Mouse (Mus musculus): ENCODE results near the gene Il5ra. TPM values are rescaled to one million over a fixed set of nuclear protein-coding genes. Genes with fewer than 3 reads are reported as not detected.

The Il5ra gene
- polyA plus RNA-seq, 1 experiment, result not detected

DNA sequence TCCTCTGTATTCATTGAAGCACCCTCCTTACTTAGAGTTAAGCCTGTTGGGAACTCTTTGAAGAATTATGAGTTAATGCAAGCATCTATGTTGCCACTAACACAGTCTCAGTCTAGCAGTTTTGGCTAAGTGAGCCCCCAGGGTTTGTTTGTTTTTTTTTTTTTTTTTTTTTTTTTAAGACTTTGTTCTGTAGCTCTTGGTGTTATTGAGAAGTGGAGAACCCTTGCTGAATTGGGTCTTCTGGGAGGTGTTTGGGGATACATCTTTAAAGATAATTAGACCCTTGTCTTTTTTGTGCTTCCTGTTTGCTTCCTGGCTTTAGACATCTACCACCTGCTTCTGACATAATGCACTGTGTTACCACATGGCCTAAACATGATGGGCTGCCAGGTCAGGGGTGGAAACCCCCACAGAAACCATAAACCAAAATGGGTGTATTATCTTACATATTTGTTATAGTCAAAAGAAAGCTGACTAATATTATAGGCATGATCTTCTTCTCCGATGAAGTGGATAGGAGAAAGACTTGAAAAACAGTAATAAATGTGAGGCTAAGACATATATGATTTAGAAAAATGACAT lies 8.5 kb downstream of the Il5ra start:
- no peak for DNase-seq (ENCODE audit: extremely low spot score in 1 of 2, low spot score in 1 of 2)

DNA sequence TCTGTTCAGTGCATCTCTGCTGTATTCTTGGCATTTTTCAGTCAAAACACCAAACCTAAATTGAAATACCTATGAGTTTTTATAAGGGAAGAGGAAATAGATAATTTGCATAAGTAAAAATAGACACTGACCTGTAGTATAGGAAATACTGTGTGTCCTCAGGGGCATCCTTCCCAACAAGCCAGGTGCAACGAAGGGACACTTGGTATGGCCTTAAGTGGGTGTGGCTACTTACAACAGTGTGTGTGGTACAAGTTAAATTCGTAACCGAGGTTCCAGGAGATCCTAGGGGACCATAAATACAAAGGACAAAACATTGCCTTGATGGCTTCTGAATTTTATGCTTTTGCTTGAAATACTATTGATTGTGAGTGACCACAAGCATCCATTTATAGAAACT lies 10.6 kb downstream of the Il5ra start:
- no peak for DNase-seq (ENCODE audit: extremely low spot score in 1 of 2, low spot score in 1 of 2)

DNA sequence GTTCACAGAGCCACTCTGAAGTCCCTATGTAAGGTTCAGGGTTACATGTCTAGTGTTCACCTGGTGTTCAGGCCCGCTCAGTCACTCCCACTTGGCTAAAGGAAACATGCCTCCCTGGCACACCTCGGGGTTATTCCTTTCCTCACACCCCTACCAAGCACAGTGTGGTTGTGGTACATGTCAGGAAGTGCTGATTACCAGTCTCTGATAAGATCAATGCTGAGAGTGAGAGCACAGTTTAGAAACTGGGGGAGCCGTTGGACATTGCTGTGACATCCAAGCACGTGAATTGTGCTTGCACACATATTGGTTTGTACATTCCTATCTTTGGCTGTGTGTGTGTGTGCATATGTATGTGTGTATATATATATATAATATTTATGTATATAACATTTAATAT lies 16.3 kb downstream of the Il5ra start:
- no peak for DNase-seq (ENCODE audit: extremely low spot score in 1 of 2, low spot score in 1 of 2)

DNA sequence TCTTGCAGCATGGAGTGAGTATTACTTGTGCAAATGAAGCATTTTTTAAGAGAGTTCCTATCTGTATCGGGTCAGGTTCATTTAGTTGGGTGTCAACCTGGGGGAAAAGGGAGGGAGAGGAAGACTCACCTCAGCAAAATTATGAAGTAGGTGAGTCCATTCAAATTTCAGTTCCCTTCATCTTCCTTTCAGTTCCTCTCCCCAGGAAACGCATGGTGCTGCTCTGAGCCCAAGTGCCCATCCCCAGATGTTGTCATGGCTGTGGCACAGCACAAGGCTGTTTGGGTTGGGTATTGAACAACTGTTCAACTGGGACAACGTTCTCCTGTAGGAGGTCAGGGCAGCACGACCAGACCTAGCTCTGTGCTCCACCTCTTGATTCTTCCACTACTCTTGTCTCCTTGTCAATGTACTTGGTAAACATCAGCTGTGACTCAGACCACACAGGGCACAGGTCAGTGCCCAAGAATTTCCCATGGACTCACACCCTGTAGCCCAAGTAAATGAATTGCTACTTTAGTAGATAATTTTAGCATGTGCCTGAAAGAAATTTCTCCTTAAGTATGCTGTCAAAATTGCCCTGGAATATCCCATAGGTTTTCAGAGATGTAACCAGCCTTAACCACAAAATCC lies 19.0 kb downstream of the Il5ra start:
- no peak for DNase-seq (ENCODE audit: extremely low spot score in 1 of 2, low spot score in 1 of 2)

DNA sequence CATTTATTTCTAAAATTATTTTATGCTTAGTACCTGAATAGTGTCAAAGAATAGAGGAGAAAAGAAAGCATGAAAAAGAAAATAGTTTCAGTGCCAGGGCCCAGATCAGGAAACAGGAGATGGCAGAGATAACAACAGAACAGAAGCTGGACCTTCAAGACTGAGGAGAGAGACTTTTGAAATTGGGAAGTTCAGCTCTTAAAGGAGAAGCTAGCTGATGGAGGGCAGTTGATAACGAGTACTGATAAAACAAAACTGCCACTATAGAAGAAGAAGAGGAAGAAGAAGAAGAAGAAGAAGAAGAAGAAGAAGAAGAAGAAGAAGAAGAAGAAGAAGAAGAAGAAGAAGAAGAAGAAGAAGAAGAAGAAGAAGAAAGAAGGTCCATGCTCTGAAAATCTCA lies 21.1 kb downstream of the Il5ra start:
- DNase-seq (ENCODE audit: extremely low spot score in 1 of 2, low spot score in 1 of 2), result no peak

DNA sequence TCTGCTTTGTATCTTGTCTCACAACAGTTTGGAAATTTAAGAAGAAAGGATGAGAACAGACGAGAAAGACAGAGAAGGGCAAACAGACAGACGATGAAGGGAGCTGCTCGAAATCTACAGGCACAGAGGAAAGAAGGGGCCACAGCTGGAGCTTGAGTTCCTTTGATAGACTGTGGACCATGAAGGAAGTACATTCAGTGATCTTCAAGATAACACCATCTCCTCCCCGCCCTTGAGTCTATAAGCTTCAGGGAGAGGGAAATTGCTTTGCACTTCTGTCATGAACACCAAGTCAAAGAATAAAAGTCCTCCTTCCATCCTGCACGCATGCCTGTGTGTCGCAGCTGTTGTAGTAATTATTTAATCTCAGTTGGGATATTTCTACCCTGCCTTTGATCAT lies 22.8 kb downstream of the Il5ra start:
- DNase-seq (ENCODE audit: extremely low spot score in 1 of 2, low spot score in 1 of 2), result no peak

DNA sequence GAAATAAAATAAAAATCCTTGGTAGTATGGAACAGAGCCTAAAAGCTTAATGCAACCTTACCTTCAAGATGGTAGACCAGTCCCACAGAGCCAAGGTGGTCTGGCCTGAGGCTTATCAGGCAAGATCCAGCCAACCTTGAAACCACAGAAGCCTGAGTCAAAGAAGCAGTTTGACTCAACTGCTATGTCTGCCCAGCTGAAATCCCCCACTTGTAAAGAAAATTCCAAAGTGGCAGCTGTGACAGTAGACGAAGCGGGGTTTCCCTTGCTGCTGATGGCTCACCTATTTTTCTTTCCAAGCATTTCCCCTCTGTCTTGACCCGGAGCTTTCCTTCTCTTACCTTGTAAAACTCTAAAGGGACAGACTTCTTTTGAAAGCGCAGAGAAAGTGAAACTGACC lies 23.2 kb downstream of the Il5ra start:
- no peak for DNase-seq (ENCODE audit: extremely low spot score in 1 of 2, low spot score in 1 of 2)

DNA sequence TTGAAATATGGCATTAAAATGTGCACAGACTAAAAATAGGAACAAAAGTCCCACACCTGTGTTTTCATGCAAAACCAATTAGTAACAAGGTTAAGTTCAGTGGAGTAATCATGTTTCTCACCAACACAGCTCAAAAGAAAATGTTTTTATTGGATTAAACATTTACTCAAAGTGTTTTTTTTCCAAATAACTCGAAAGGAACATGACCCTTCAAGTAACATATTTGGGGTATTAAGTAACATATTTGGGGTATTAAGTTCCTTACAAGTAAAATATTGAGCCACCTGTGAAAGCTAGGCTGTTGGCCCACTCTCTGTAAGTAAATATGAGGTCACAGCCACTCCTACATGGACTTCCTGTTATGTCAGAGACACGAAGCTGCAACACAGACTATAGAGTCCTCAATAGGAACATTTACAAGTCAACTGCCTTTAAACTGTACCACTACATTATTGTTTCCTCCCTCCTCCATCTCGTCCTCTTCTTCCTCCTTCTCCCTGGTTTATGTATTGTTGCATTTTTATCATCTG lies 43.3 kb downstream of the Il5ra start:
- DNase-seq (ENCODE audit: extremely low spot score in 1 of 2, low spot score in 1 of 2), result no peak

DNA sequence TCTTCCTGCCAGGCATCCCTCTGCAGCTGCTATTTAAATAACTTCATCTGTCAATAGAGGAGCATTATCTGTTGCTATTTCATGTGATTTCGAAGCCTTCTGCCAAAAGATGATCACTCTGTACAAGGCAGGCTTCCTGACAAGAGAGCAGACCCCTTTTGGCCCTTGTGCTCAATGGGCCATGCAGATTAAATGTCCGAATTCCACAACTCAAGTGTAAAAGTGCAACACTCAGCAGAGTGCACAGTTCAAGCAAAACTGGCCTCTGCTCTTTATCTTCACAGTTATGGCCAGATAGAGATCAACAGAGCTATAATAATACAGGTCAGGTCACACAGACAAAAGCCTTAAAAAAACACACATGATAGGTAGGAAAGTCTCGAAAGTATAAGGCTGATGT lies 46.9 kb downstream of the Il5ra start:
- DNase-seq (ENCODE audit: extremely low spot score in 1 of 2, low spot score in 1 of 2), result no peak

DNA sequence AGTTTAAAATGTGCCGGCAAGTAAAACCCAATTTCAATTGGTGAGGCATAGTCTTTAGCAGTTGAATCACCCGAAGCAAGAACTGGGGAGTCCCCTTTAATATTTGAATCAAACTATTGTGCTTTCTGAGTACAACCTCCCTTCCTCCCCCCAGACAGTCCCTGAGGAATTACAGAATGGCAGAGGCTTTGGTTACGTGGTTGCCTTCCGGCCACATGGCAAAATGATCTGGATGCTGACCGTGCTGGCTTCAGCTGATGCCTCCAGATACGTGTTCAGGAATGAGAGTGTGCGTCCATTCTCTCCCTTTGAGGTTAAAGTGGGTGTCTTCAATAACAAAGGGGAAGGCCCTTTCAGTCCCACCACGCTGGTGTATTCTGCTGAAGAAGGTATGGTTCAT lies 73.3 kb downstream of the Il5ra start:
- no peak for DNase-seq (ENCODE audit: extremely low spot score in 1 of 2, low spot score in 1 of 2)

DNA sequence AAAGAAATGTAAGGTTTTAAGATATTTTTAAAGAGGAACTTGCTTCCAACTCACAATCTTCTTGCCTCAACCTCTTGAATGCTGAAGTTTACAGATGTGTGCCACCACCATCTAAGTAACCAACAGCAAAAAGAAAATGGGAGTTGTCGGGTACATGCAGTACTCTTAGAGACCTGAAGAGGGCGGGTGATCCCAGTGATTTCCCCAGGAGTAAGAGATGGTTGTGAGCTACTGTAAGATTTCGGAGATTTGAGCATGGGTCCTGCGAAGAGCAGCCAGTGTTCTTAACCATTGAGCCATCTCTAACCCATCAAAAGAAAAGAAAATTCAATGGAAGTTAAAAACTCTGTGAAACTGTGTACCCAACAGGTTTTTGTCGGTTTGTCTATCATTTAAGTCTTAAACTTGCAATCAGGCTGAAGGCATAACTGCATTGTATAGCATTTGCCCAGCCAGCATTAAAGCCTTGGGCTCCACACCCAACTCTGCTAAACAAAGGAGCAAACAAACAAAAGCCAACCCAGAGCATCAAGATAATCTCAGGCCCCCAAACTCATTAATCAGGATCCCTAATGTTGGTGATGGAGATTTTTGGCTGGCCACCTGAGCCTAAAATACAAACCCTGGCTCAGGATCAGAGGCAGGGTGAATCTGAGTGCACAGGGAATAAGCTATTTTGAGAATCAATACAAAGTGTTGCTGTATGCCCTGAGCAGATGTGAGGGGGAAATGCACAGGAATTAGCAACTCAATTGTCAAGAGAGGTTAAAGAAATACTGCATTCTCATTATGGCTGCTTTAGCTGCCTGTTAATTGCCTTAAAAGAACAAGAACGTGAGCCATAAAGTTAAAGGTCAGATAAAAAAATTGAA lies 84.8 kb downstream of the Il5ra start:
- DNase-seq (ENCODE audit: extremely low spot score in 1 of 2, low spot score in 1 of 2), result peak in 1 of 2 experiments; percentile 52

Other genes with a start within 250 kb of the Il5ra start
- gene Trnt1, start 20.1 kb upstream of the Il5ra start, polyA plus RNA-seq (2012; rRNA removed), result 26.8 and 29.7 TPM in 2 replicates
- 36.5 and 45.5 TPM in 2 replicates for gene Crbn, start 51.0 kb upstream of the Il5ra start, polyA plus RNA-seq (2012; rRNA removed)

Data from frontal cortex, adult 2 months (tissue).